In genomic region chr8:107295450-107295849, GRCm38 (mm10) we compare ENCODE assay signal across 11 mouse cellular contexts. TPM values are rescaled to one million over a fixed set of nuclear protein-coding genes. Genes with fewer than 3 reads are reported as not detected.
DNase-seq lines count a peak whose midpoint lies in the region; ATAC-seq and TF ChIP-seq lines count a peak whose summit lies in the region.
"Had no signal": no experiment of that assay in that cellular context is flagged by ENCODE, and none has a peak within 500 bp of the region (broad histone marks: within the 10 kb centered on the region; RNA-seq: fewer than 3 reads in every experiment).

No protein-coding gene starts in this region.

- peak overlapping the region; percentile 98 for H3K4me3 ChIP-seq in heart, embryonic 13.5 days
- no peak overlapping the region; the same call in 1 of the 2 replicates for H3K4me3 ChIP-seq in limb, embryonic 12.5 days (replicated peaks)
- H3K4me3 ChIP-seq in limb, embryonic 10.5 days: no peak overlapping the region
- peak overlapping the region; percentile 97; the same call in 1 of the 2 replicates for H3K4me3 ChIP-seq in embryonic facial prominence, embryonic 15.5 days (replicated peaks)
- no peak overlapping the region for H3K4me3 ChIP-seq in midbrain, postnatal 0 days (ENCODE audit: low read depth, low read length)

- no peak overlapping the region for H3K27ac ChIP-seq in heart, embryonic 13.5 days (replicated peaks)
- no peak overlapping the region for H3K27ac ChIP-seq in limb, embryonic 12.5 days
- no peak overlapping the region for H3K27ac ChIP-seq in limb, embryonic 10.5 days
- H3K27ac ChIP-seq in embryonic facial prominence, embryonic 15.5 days (replicated peaks): no peak overlapping the region
- H3K27ac ChIP-seq in midbrain, postnatal 0 days (ENCODE audit: low read depth, low read length): no peak overlapping the region

- whole genome bisulfite sequencing in heart, embryonic 13.5 days: 86% methylated on average over 1 of the region's 1 CpGs
- 83% methylated on average over 1 of the region's 1 CpGs for WGBS in limb, embryonic 12.5 days
- 100% methylated on average over 1 of the region's 1 CpGs for WGBS in limb, embryonic 10.5 days
- WGBS in embryonic facial prominence, embryonic 15.5 days: 69% methylated on average over 1 of the region's 1 CpGs
- WGBS in midbrain, postnatal 0 days: 61% methylated on average over 1 of the region's 1 CpGs

- peak overlapping the region; percentile 72 for H3K4me2 ChIP-seq in heart, embryonic 13.5 days
- peak overlapping the region; percentile 76 for H3K4me2 ChIP-seq in limb, embryonic 12.5 days
- peak overlapping the region; percentile 48; the same call in 1 of the 2 replicates for H3K4me2 ChIP-seq in embryonic facial prominence, embryonic 15.5 days (replicated peaks)
- H3K4me2 ChIP-seq in midbrain, postnatal 0 days (ENCODE audit: low read depth, low read length, poor library complexity, severe bottlenecking): no peak overlapping the region

- H3K4me1 ChIP-seq in heart, embryonic 13.5 days: peaks cover 32% of the 10 kb centered on the region
- peaks cover 19% of the 10 kb centered on the region for H3K4me1 ChIP-seq in limb, embryonic 12.5 days (replicated peaks)
- peaks cover 24% of the 10 kb centered on the region for H3K4me1 ChIP-seq in limb, embryonic 10.5 days
- H3K4me1 ChIP-seq in embryonic facial prominence, embryonic 15.5 days: peaks cover 15% of the 10 kb centered on the region; the same call in 1 of the 2 replicates
- no peaks in the 10 kb centered on the region for H3K4me1 ChIP-seq in midbrain, postnatal 0 days (ENCODE audit: insufficient read depth, low read length)

- peaks cover 21% of the 10 kb centered on the region for H3K36me3 ChIP-seq in heart, embryonic 13.5 days
- peaks cover 12% of the 10 kb centered on the region; the same call in 1 of the 2 replicates for H3K36me3 ChIP-seq in limb, embryonic 12.5 days
- peaks cover 17% of the 10 kb centered on the region for H3K36me3 ChIP-seq in limb, embryonic 10.5 days
- no peaks in the 10 kb centered on the region; the same call in 1 of the 2 replicates for H3K36me3 ChIP-seq in embryonic facial prominence, embryonic 15.5 days
- no peaks in the 10 kb centered on the region for H3K36me3 ChIP-seq in midbrain, postnatal 0 days (ENCODE audit: insufficient read depth, low read length)

- no peak for ATAC-seq in heart, embryonic 13.5 days (ENCODE audit: extremely low read depth, insufficient number of reproducible peaks, low FRiP score, low TSS enrichment)
- no peak for ATAC-seq in limb, embryonic 12.5 days (ENCODE audit: insufficient number of reproducible peaks, insufficient read depth, low FRiP score, low TSS enrichment, low read depth)
- ATAC-seq in embryonic facial prominence, embryonic 15.5 days (ENCODE audit: insufficient number of reproducible peaks, low FRiP score, low TSS enrichment, low read depth): no peak
- no peak for ATAC-seq in midbrain, postnatal 0 days (ENCODE audit: low FRiP score)

- H3K27me3 ChIP-seq in heart, embryonic 13.5 days (replicated peaks): no peaks in the 10 kb centered on the region
- H3K27me3 ChIP-seq in limb, embryonic 12.5 days: no peaks in the 10 kb centered on the region
- H3K27me3 ChIP-seq in limb, embryonic 10.5 days (ENCODE audit: low read depth, poor library complexity, severe bottlenecking): no peaks in the 10 kb centered on the region
- no peaks in the 10 kb centered on the region for H3K27me3 ChIP-seq in embryonic facial prominence, embryonic 15.5 days
- no peaks in the 10 kb centered on the region for H3K27me3 ChIP-seq in midbrain, postnatal 0 days (ENCODE audit: insufficient read depth, low read length)

- no peak for DNase-seq in heart, adult 9 months (ENCODE audit: low spot score in 2 of 2)
- no peak for DNase-seq in limb, embryonic 10.5 days (ENCODE audit: low spot score)
- DNase-seq in midbrain, postnatal 0 days (ENCODE audit: low spot score): no peak
- DNase-seq in adrenal gland, postnatal 14 days: no peak
- DNase-seq in thymus, postnatal 0 days (ENCODE audit: low spot score): no peak
- DNase-seq: cerebellum, postnatal 25 days; gastrocnemius, postnatal 14 days; right cerebral cortex, adult 18-20 months had no signal

- no peak for TF ChIP-seq CTCF in midbrain, postnatal 0 days (IDR thresholded peaks at IDR 0.05)

- no peaks in the 10 kb centered on the region for H3K9me3 ChIP-seq in heart, embryonic 13.5 days
- H3K9me3 ChIP-seq in limb, embryonic 12.5 days: no peaks in the 10 kb centered on the region
- no peaks in the 10 kb centered on the region for H3K9me3 ChIP-seq in limb, embryonic 10.5 days (replicated peaks)
- H3K9me3 ChIP-seq in embryonic facial prominence, embryonic 15.5 days (replicated peaks): no peaks in the 10 kb centered on the region
- H3K9me3 ChIP-seq in midbrain, postnatal 0 days (ENCODE audit: low read length): no peaks in the 10 kb centered on the region

- peak overlapping the region; percentile 99 for H3K9ac ChIP-seq in heart, embryonic 13.5 days
- H3K9ac ChIP-seq in limb, embryonic 12.5 days (replicated peaks): no peak overlapping the region
- no peak overlapping the region for H3K9ac ChIP-seq in embryonic facial prominence, embryonic 15.5 days
- H3K9ac ChIP-seq in midbrain, postnatal 0 days (replicated peaks; ENCODE audit: low read length, poor library complexity, severe bottlenecking): 0 out of 2 replicates have a peak overlapping the region, but pooled peaks have one; percentile 36

RNA-seq across cellular contexts. Expression of gene Nfat5, which starts 2.2 kb away (rescaled TPM):
- 10.0 and 10.4 TPM in 2 replicates for polyA plus RNA-seq in heart, embryonic 13.5 days (2015; fragmentation: Nextera tagmentation; extraction: Ambion mirVana)
- polyA plus RNA-seq in limb, embryonic 12.5 days (2016; fragmentation: Nextera tagmentation; extraction: Ambion mirVana): 18.5 and 21.7 TPM in 2 replicates
- polyA plus RNA-seq in limb, embryonic 10.5 days (2016; fragmentation: Nextera tagmentation; extraction: Ambion mirVana): 10.0 and 13.0 TPM in 2 replicates
- polyA plus RNA-seq in embryonic facial prominence, embryonic 15.5 days (2015; fragmentation: Nextera tagmentation; extraction: Ambion mirVana): 18.9 and 19.0 TPM in 2 replicates
- 20.3 and 37.1 TPM in 2 replicates for total RNA-seq in midbrain, postnatal 0 days (2014; rRNA removed)
- 3.7 and 6.8 TPM in 2 replicates for polyA plus RNA-seq in midbrain, postnatal 0 days (2015; fragmentation: Nextera tagmentation; extraction: Ambion mirVana)
- total RNA-seq in adrenal gland, postnatal 14 days (2021): 108 and 110 TPM in 2 replicates
- polyA plus RNA-seq in thymus, postnatal 0 days (2015; fragmentation: Nextera tagmentation; extraction: Ambion mirVana): 5.1 and 9.1 TPM in 2 replicates

Comparison
In these comparisons a context has a peak if more than half of its experiments do, and no peak if none do; other contexts are left out.
1. H3K4me3 ChIP-seq: peak in heart, embryonic 13.5 days (single experiment) and embryonic facial prominence, embryonic 15.5 days (single experiment); none in limb, embryonic 12.5 days (single experiment), limb, embryonic 10.5 days (single experiment) and midbrain, postnatal 0 days (single experiment).
2. H3K9ac ChIP-seq: peak in heart, embryonic 13.5 days (single experiment) and midbrain, postnatal 0 days (single experiment); none in limb, embryonic 12.5 days (single experiment) and embryonic facial prominence, embryonic 15.5 days (single experiment).